Mouse (Mus musculus) brain, embryonic 14.5 days (tissue): ENCODE data around the gene Myo1d.

ENCODE experiments used
- CTCF ChIP-seq: fragments of 200-500 bp; IDR thresholded peaks from 2 replicates; pipeline ENCODE4 v1.5.1; 2012; ENCODE audit warnings: inconsistent platforms, mild to moderate bottlenecking, moderate library complexity, borderline replicate concordance; ENCODE audit not compliant: insufficient read depth, insufficient read length; ENCODE audit errors: extremely low read depth
- POLR2A ChIP-seq: fragments of 200-500 bp; IDR thresholded peaks from 2 replicates; pipeline ENCODE4 v1.6.1; 2012; ENCODE audit warnings: mild to moderate bottlenecking, inconsistent platforms, borderline replicate concordance; ENCODE audit not compliant: poor library complexity, insufficient read depth, insufficient read length, severe bottlenecking; ENCODE audit errors: extremely low read depth

DNA sequence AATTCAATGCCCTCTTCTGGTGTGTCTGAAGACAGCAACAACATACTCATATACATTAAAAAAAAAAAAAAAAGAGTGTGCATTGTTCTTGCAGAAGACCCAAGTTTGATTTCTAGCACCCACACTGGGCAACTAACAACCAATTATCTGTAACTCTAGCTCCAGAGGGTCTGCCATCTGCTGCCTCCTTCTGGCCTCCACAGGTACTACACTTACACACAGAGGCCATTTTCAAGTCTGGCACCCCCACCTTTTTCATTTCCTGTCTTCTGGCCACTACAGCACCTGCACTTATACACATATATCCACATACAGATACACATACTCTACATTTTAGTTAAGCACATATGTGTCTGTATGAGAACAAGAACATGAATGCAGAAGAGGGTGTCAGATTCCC, 252.1 kb downstream of the Myo1d start:
- TF ChIP-seq POLR2A (no peak), CTCF (peak; percentile 29; the same call in 1 of the 2 replicates)
